Mouse (Mus musculus) C2C12 (cell line): Measurements from ENCODE around the gene Zbtb49.

Experiments used
- CTCF ChIP-seq: IDR thresholded peaks from one replicate; pipeline ENCODE4 v1.5.1; 2011; ENCODE audit not compliant: control insufficient read depth, insufficient read depth, insufficient read length
- FOSL1 ChIP-seq: IDR thresholded peaks from one replicate; pipeline ENCODE4 v1.8.0; 2011; ENCODE audit warnings: mild to moderate bottlenecking, low read length; ENCODE audit not compliant: poor library complexity, insufficient read depth, severe bottlenecking

DNA sequence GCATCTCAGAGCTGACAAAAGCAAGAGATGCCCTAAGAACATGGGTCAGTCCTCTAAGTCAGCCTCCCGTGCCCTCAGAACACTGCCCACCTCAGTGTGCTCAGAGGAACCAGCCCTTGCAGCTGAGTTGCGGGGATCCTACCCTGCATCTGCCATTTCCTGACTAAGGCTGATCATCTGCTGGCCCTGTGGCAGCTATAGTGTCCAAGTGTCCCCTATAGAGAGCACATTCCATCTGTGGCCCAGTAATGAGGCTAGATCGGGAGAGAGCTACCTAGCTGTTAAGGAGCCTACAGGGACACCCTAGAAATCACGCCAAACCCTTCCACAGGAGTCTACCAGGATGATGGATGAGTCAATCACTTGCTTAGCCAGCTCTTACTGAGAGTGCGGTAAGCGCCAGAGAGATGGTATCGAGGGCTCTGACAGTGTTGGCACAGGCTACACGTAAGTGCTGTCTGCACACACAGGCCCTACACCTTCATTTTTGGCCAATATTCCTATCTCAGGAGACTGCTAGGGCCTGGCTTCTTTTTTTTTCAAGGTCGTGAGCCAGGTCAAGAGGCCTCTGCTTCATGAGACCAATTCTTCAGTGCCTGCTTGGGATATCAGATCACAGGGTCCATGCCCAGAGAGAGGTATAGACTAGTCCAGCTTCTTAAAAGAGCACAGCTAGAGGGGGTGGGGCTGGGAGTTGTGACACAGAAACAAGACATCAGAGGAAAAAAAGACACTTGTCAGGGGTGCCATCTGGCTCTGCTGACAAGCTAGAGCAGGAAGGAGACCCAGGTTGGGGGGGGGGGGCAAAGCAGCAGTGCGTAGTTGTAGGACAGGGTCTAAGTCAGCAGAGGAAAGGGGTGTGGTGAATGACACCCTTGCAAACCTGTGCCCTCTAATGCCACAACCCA is 67.8 kb downstream of the Zbtb49 start:
- TF ChIP-seq CTCF = no peak
- no peak for TF ChIP-seq FOSL1
